Mouse (Mus musculus) thymus, postnatal 0 days (tissue): ENCODE measurements around the gene Reep6. TPM values are rescaled to one million over a fixed set of nuclear protein-coding genes. Genes with fewer than 3 reads are reported as not detected.

Experiments
- DNase-seq: peaks from one replicate; pipeline ENCODE4 v3.0.0-alpha.2; 2015; ENCODE audit warnings: low spot score
- polyA plus RNA-seq: library from polyadenylated mRNA; unstranded; fragments of >200 nt; fragmentation: Nextera tagmentation; extraction: Ambion mirVana; gene quantifications from 2 replicates; pipeline ENCODE4 v1.2.1, GENCODE M21; 2015

Reep6 gene
- polyA plus RNA-seq, 1 experiment from 2014 or later = 0.26 TPM

- no peak for DNase-seq
Measured at GRCm38 (mm10) chr10:80348981-80349380, 19.2 kb downstream of the Reep6 start.

GRCm38 (mm10) chr10:80350292-80350691 lies 20.5 kb downstream of the Reep6 start:
- peak; percentile 86 for DNase-seq

DNA sequence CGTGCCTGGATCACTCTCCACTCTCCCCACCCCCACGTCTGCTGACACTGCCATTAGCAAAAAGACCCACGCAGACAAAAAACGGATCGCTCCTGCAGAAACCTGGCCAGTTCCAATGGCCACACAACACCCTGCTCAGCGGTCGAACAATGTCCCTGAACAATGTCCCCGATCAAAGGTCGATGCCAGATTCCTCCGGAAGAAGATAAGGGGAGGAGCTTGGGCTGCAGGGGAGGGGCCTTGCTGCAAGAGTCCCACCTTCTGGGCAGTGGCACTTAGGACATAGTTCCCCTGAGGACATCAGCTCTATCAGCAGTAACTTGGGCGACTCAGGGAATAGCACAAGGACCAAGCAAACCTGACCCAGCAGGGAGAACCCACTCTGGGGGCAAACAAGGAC lies 22.1 kb downstream of the Reep6 start:
- no peak for DNase-seq

DNA sequence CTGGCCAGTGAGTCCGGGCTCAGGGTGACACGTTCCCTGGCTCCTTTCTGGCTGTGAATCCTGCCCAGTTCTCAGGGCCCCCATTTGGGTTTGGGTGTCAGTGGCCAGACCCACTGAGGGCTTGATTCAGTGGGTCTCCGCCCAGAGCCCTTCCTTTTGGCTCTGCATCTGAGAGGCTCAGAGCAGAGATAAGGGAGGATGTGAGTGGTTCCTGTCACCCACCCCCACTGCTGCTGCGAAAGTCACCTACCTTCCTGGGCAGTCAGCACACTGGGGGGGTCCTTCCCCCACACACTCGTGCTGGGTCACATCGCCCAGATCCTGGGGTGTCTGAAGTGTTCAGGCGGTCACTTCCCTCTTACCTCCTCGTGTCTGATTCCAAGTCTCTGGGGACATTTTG lies 23.0 kb downstream of the Reep6 start:
- no peak for DNase-seq

DNA sequence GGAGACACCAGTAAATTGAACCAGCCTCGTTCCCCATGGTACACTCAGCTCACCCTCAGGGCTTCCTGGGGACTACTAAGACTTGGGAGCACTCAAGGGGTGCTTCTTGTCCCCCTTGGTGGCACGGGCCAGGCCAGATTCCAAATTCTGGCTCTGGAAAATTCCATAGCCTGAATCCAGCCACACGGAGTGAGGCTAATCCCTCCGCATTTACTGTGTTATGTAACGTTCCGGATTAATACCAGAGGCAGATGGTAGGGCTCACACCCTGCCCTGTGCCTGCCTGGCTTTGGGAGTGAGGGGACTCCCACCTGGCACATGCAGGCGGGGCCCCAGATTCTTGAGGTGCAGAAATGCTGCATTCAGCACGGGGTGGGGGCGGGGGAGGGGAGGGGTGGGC lies 25.7 kb downstream of the Reep6 start:
- DNase-seq = no peak

- no peak for DNase-seq
Measured at GRCm38 (mm10) chr10:80356001-80356682, 26.4 kb downstream of the Reep6 start, which contains the start of gene Plk5. Gene Plk5, plus strand, starts transcription at chr10:80356459.

- no peak for DNase-seq
Measured at GRCm38 (mm10) chr10:80356737-80357136, 27.0 kb downstream of the Reep6 start.

DNA sequence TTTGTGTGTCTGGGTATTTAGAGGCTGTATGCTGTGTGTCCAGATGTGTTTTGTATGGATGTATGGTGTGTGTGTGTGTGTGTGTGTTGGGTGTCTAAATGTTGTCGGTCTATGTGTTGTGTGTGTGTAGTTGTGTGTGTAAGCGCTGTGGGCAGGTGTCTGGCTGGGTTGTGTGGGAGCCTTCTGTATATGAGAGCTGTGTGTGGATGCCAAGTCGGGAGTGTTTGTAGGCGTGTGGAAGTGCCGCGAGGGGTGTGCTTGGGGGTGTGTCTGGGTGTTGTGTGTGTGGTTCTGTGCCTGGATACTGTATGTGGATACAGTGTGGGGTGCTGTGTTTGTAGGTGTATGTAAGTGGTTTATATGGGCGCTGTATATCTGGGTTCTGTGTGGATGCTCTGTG lies 27.6 kb downstream of the Reep6 start:
- DNase-seq = no peak

DNA sequence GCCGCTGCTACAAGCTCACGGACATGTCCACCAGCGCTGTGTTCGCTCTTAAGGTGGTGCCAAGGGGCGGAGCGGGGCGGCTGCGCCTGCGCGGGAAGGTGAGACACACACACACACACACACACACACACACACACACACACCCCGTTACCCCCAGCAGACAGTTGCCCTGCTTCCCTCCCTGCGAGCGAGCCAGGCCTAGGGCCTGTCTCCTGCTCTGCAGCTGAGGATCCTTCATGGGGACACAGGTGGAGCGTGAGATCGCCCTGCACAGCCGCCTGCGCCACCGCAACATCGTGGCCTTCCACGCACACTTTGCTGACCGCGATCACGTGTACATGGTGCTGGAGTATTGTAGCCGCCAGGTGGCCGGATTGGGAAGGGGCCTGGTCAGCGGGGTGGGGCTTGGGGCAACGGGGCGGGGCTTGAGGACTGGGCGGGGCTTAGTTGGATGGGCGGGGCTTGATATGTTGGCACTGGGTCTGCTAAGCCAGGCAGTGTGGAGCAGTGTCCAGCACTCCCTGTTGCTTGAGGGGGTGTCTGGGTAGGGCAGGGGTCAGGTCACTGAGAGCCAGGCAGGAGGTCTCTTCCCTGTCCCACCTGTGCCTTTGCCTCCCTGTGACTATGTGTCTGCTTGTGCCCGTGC lies 28.4 kb downstream of the Reep6 start:
- no peak for DNase-seq

DNA sequence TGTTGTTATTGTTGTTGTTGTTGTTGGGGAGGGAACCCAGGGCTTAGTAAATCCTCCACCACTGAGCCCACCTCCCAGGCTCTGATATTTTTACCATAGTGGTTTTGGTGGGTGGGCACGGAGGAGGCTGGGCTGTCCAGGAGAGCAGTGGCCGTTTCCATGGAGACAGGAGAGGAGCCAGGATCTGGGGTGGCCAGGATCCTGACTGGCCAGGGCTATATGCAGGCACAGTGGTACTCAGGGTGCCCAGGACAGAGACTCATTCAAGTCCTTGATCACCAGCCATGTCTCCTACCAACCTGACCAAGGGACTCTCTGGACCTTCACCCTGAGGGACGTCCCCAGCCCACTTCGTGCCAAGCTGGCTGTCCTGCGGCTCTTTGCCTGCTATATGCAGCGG lies 34.0 kb downstream of the Reep6 start:
- no peak for DNase-seq

- DNase-seq = no peak
Measured at GRCm38 (mm10) chr10:80365736-80366135, 36.0 kb downstream of the Reep6 start.

GRCm38 (mm10) chr10:80367954-80368353 lies 38.2 kb downstream of the Reep6 start:
- DNase-seq = no peak

DNA sequence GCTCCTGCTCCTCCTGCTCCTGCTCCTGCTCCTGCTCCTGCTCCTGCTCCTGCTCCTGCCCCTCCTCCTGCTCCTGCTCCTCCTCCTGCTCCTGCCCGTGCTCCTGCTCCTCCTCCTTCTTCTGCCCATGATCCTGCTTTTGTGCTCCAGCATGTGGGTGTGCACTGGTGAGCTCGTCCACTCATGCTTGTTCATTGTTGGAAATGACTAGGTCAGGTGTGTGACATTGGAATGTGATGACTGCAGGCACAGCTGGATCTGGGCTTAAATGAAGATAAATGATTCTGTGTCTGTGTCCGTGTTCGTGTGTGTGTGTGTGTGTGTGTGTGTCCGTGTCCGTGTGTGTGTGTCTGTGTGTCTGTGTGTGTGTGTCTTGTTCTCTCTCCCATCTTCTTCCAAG lies 38.6 kb downstream of the Reep6 start:
- DNase-seq = no peak

DNA sequence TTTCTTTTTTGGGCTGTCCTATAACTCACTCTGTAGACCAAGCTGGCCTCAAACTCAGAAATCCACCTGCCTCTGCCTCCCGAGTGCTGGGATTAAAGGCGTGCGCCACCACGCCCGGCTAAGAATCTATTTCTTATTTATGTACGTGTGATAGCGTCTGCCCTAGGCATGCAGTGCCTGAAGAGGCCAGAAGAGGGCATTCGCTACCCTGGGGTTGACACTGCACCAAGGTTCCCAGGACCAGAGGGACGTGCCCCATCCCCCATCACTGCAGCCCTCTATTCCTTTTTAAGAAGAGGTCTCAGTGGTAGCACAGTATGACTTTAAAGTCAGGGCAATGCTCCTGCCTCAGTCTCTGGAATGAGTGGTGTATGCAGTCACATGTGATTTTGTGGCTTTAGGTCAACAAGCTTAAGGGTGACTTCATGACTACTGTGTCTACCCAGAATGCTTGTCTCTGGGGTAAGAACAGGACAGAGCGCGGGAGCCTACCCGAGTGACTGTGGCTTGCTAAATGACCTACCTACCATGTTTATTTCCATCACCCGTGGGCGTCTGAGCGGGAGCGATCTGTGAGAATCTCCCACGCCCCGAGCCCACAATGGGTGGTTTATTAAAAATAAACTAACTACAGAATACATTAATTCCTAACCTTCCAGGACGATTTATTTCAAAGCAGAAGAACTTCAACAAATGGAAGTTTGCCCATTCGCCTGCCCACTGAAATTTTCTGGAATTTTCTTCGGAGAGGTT lies 40.4 kb downstream of the Reep6 start:
- no peak for DNase-seq

- peak; percentile 92 for DNase-seq
Measured at GRCm38 (mm10) chr10:80371411-80371966, 41.7 kb downstream of the Reep6 start.

GRCm38 (mm10) chr10:80371983-80372382 lies 42.2 kb downstream of the Reep6 start:
- DNase-seq = no peak

GRCm38 (mm10) chr10:80372706-80373105 lies 43.0 kb downstream of the Reep6 start:
- DNase-seq = no peak

DNA sequence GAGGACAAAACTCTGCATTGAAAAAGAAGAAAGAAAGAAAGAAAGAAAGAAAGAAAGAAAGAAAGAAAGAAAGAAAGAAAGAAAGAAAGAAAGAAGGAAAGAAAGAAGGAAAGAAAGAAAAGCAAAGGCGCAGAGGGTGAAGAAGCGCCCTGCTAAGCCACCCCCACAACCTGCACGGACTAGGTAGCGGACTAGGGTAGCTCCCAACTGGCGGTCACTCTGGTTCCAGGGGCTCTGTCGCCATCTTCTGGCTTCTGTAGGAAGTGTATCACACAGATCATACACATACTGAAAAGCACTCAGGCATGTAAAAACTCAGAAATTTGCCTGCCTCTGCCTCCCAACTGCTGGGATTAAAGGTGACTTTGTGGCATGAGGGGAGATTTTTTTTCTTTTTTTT lies 44.3 kb downstream of the Reep6 start:
- DNase-seq = peak; percentile 63

GRCm38 (mm10) chr10:80376160-80376559 lies 46.4 kb downstream of the Reep6 start:
- peak; percentile 93 for DNase-seq

DNA sequence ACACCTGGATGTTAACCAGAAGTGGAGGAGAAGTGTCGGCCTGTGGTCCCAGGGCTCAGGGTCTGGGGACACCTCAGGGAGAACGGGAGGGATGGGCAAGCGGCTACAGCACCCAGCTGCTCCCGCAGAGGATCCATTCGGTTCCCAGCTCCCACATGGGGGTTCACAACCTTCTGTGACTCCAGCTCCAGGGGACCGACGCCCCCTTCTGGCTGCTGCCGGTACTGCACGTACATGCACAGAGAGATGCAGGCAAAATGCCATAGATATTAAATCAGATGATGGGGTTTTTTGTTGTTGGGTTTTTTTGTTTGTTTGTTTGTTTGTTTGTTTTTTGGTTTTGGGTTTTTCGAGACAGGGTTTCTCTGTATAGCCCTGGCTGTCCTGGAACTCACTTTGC lies 48.0 kb downstream of the Reep6 start:
- no peak for DNase-seq

DNA sequence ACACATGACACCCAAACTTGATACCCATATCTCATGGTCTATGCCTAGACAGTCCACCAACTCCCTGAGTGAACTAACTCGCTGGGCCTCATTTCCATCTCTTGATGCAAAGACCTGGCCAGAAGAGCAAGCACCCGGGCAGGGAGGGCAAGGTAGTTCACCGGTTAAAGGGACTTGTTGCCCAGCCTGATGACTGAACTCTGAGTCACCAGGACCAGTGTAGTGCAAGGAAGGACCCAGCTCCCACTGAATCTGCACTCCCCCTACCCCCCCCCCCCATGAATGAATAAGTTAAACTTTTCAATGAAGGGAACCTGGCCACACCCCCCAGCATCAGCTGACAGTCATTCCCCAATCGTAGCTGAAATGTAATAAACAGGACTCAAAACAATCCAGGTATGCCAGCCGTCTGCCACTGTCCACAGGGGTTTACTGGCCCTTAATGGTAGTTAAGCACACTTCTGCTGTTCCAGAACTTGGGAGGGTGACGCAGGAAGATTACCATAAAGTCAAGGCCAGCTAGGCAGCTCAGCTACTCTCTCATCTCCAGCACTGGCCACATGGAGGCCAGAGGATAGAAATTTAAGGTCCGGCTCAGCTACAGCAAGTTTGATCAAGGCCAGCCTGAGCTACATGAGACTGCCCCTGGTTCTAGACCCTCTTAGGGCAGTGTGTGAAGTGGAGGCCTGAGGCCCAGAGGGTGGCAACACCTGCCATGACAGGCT lies 53.0 kb downstream of the Reep6 start:
- DNase-seq = no peak
